Mouse (Mus musculus) intestine, postnatal 0 days (tissue): Measurements from ENCODE around the gene Msantd2. TPM values are rescaled to one million over a fixed set of nuclear protein-coding genes. Genes with fewer than 3 reads are reported as not detected.
A peak's percentile ranks its signal among the peaks of the same experiment; 100 is the strongest.

Source experiments
- ATAC-seq: fragments of 200-750 bp; cut with Nextera tagmentation; 2 replicates; pipeline ENCODE4 v1.8.0; 2017; ENCODE audit warnings: mild to moderate bottlenecking, moderate TSS enrichment, moderate library complexity
- H3K27ac ChIP-seq: fragments of 300-500 bp; sonication (generic); 2 replicates; pipeline ENCODE4 v1.5.1; 2014; ENCODE audit warnings: mild to moderate bottlenecking, low read depth, low read length, moderate library complexity
- H3K27me3 ChIP-seq: fragments of 300-500 bp; sonication (generic); replicated peaks from 2 replicates; pipeline ENCODE4 v1.6.1; 2014; ENCODE audit warnings: low read length, mixed read lengths; ENCODE audit not compliant: control insufficient read depth, insufficient read depth
- H3K36me3 ChIP-seq: fragments of 300-500 bp; sonication (generic); 2 replicates; pipeline ENCODE4 v1.6.1; 2014; ENCODE audit warnings: mild to moderate bottlenecking, moderate library complexity; ENCODE audit not compliant: control insufficient read depth, insufficient read depth
- H3K4me1 ChIP-seq: fragments of 300-500 bp; sonication (generic); replicated peaks from 2 replicates; pipeline ENCODE4 v1.6.1; 2014; ENCODE audit warnings: antibody characterized with exemption, low read length, mixed read lengths; ENCODE audit not compliant: control insufficient read depth, insufficient read depth
- H3K4me2 ChIP-seq: fragments of 300-500 bp; sonication (generic); replicated peaks from 2 replicates; pipeline ENCODE4 v1.6.1; 2014; ENCODE audit warnings: low read depth, mild to moderate bottlenecking, moderate library complexity
- H3K4me3 ChIP-seq: fragments of 300-500 bp; sonication (generic); 2 replicates; pipeline ENCODE4 v1.5.1; 2014; ENCODE audit warnings: low read depth, low read length
- H3K9ac ChIP-seq: fragments of 300-500 bp; sonication (generic); 2 replicates; pipeline ENCODE4 v1.6.1; 2014; ENCODE audit warnings: mild to moderate bottlenecking, low read depth, low read length
- H3K9me3 ChIP-seq: fragments of 300-500 bp; sonication (generic); 2 replicates; pipeline ENCODE4 v1.6.1; 2016; ENCODE audit warnings: mixed run types; ENCODE audit not compliant: control insufficient read depth
- CTCF ChIP-seq: sonication (generic); IDR thresholded peaks from 2 replicates; pipeline ENCODE4 v1.5.1; 2016; ENCODE audit warnings: low read depth, mild to moderate bottlenecking, control low read depth, antibody characterized with exemption, moderate library complexity
- WGBS: fragments of 180-500 bp; shearing (Covaris S2); extraction: QIAGEN DNeasy Blood & Tissue Kit; methylation state at CpG from one replicate; pipeline ENCODE4 v1.1.7; 2014; 5-methylcytosine and 5-hydroxymethylcytosine counted together
- polyA plus RNA-seq: library from polyadenylated mRNA; unstranded; fragments of >200 nt; fragmentation: Nextera tagmentation; extraction: Ambion mirVana; gene quantifications from 2 replicates; pipeline ENCODE4 v1.2.1, GENCODE M21; 2015

Msantd2 gene
- polyA plus RNA-seq, 1 experiment from 2014 or later = 7.4 TPM

DNA sequence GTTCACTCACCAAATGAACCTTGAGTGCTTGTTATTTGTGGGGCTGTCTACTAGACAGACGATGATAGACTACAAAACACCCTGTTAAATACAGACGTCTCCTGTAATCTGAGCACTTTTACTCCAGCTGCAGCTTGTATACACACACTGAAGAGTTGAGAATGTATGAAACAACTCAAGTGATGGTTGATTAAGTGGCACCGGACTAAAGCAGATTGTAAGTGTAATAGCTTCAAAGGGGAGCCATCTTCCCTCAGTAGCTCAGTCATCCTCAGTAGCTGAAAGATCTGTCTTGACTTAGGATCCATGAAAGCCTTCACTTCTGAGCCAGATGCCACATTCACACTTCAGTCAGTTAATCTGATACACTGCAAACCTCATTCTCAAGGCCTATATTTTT, 6.6 kb downstream of the Msantd2 start:
- H3K4me2 ChIP-seq = no peak overlapping the region
- WGBS = 66% methylated on average over 3 of the region's 3 CpGs
- no peak for ATAC-seq
- no peaks in the 10 kb centered on the region for H3K36me3 ChIP-seq
- H3K4me1 ChIP-seq = 0 out of 2 replicates have a peak, but pooled peaks cover 4% of the 10 kb centered on the region
- H3K9ac ChIP-seq = no peak overlapping the region
- no peak overlapping the region for H3K4me3 ChIP-seq
- no peak overlapping the region for H3K27ac ChIP-seq
- no peaks in the 10 kb centered on the region for H3K27me3 ChIP-seq
- no peak for TF ChIP-seq CTCF
- H3K9me3 ChIP-seq = no peaks in the 10 kb centered on the region

- no peak overlapping the region for H3K27ac ChIP-seq
- H3K9me3 ChIP-seq = no peaks in the 10 kb centered on the region
- no peak overlapping the region for H3K9ac ChIP-seq
- no peak for TF ChIP-seq CTCF
- H3K4me3 ChIP-seq = no peak overlapping the region
- no peak overlapping the region for H3K4me2 ChIP-seq
- H3K27me3 ChIP-seq = no peaks in the 10 kb centered on the region
- H3K4me1 ChIP-seq = 0 out of 2 replicates have a peak, but pooled peaks cover 4% of the 10 kb centered on the region
- H3K36me3 ChIP-seq = no peaks in the 10 kb centered on the region
- no peak for ATAC-seq
Observed at GRCm38 (mm10) chr9:37496325-37496724, 7.2 kb downstream of the Msantd2 start.

GRCm38 (mm10) chr9:37500201-37500600, 11.1 kb downstream of the Msantd2 start:
- Histone ChIP-seq H3K9me3 (no peaks in the 10 kb centered on the region), H3K4me2 (no peak overlapping the region), H3K4me3 (no peak overlapping the region), H3K27me3 (no peaks in the 10 kb centered on the region), H3K4me1 (0 out of 2 replicates have a peak, but pooled peaks cover 4% of the 10 kb centered on the region), H3K27ac (no peak overlapping the region), H3K36me3 (no peaks in the 10 kb centered on the region), H3K9ac (no peak overlapping the region)
- 81% methylated on average over 3 of the region's 3 CpGs for WGBS
- ATAC-seq = no peak
- no peak for TF ChIP-seq CTCF

- H3K36me3 ChIP-seq = no peaks in the 10 kb centered on the region
- H3K4me3 ChIP-seq = no peak overlapping the region
- 100% methylated on average over 1 of the region's 1 CpGs for WGBS
- H3K9ac ChIP-seq = no peak overlapping the region
- no peaks in the 10 kb centered on the region for H3K9me3 ChIP-seq
- H3K4me2 ChIP-seq = no peak overlapping the region
- ATAC-seq = no peak
- H3K27ac ChIP-seq = no peak overlapping the region
- no peak for TF ChIP-seq CTCF
- no peaks in the 10 kb centered on the region for H3K27me3 ChIP-seq
- H3K4me1 ChIP-seq = 0 out of 2 replicates have a peak, but pooled peaks cover 4% of the 10 kb centered on the region
Observed at GRCm38 (mm10) chr9:37501170-37501569, 12.1 kb downstream of the Msantd2 start.

- Histone ChIP-seq H3K9ac (no peak overlapping the region), H3K36me3 (no peaks in the 10 kb centered on the region), H3K9me3 (no peaks in the 10 kb centered on the region), H3K27ac (no peak overlapping the region), H3K4me2 (no peak overlapping the region), H3K27me3 (no peaks in the 10 kb centered on the region), H3K4me1 (no peaks in the 10 kb centered on the region), H3K4me3 (no peak overlapping the region)
- ATAC-seq = no peak
- peak; percentile 34; the same call in 1 of the 2 replicates for TF ChIP-seq CTCF
Observed at GRCm38 (mm10) chr9:37504348-37504747, 15.2 kb downstream of the Msantd2 start.

GRCm38 (mm10) chr9:37506023-37506422, 16.9 kb downstream of the Msantd2 start:
- WGBS = 56% methylated on average over 1 of the region's 1 CpGs
- Histone ChIP-seq H3K4me1 (no peaks in the 10 kb centered on the region), H3K9me3 (no peaks in the 10 kb centered on the region), H3K9ac (no peak overlapping the region), H3K4me3 (no peak overlapping the region), H3K4me2 (no peak overlapping the region), H3K27me3 (no peaks in the 10 kb centered on the region), H3K36me3 (no peaks in the 10 kb centered on the region), H3K27ac (no peak overlapping the region)
- ATAC-seq = no peak
- no peak for TF ChIP-seq CTCF

DNA sequence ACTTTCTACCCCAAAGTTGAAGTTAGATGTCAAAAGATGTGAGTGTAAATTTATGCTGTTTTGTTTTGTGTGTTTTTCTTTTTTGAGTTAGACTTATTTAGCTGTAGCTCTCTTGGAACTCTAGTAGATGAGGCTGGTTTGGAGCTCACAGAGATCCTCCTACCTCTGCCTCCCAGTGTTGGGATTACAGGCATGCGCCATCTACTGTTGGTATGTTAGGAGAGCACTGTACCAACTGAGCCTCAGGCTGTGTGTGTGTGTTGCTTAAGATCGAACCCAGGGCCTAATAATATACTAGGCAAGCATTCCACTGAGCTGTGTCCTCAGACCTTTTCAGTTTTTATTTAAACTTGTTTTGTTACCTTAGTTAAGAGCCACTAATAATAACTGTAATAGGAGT, 23.0 kb downstream of the Msantd2 start:
- Histone ChIP-seq H3K27ac (no peak overlapping the region), H3K9me3 (no peaks in the 10 kb centered on the region), H3K36me3 (no peaks in the 10 kb centered on the region), H3K4me2 (no peak overlapping the region), H3K27me3 (no peaks in the 10 kb centered on the region), H3K4me1 (no peaks in the 10 kb centered on the region), H3K9ac (no peak overlapping the region), H3K4me3 (no peak overlapping the region)
- no peak for ATAC-seq
- peak; percentile 50 for TF ChIP-seq CTCF
- 94% methylated on average over 2 of the region's 2 CpGs for WGBS
